Mouse (Mus musculus) kidney, postnatal 10 days (tissue): ENCODE measurements around the gene Sirt5.
A peak's percentile ranks its signal among the peaks of the same experiment; 100 is the strongest.

ENCODE experiments used
- DNase-seq: peaks from one replicate; pipeline ENCODE4 v3.0.0; 2021; ENCODE audit warnings: mixed read lengths

The Sirt5 gene

GRCm38 (mm10) chr13:43374918-43375432 lies 9.7 kb downstream of the Sirt5 start:
- DNase-seq = no peak

- DNase-seq = no peak
Observed at GRCm38 (mm10) chr13:43379989-43380388, 14.7 kb downstream of the Sirt5 start.

GRCm38 (mm10) chr13:43385321-43385720 lies 20.0 kb downstream of the Sirt5 start:
- DNase-seq = no peak

GRCm38 (mm10) chr13:43397700-43398296 lies 32.5 kb downstream of the Sirt5 start:
- DNase-seq = no peak

GRCm38 (mm10) chr13:43398297-43399080 lies 33.2 kb downstream of the Sirt5 start, which contains the start of gene Nol7:
Nol7 (plus strand) TSS chr13:43398390.
- peak; percentile 98 for DNase-seq

GRCm38 (mm10) chr13:43399576-43399975 lies 34.3 kb downstream of the Sirt5 start:
- no peak for DNase-seq

GRCm38 (mm10) chr13:43412311-43412710 lies 47.0 kb downstream of the Sirt5 start:
- no peak for DNase-seq

- no peak for DNase-seq
Observed at GRCm38 (mm10) chr13:43413611-43414010, 48.3 kb downstream of the Sirt5 start.

GRCm38 (mm10) chr13:43415249-43415648 lies 50.0 kb downstream of the Sirt5 start:
- DNase-seq = no peak

- no peak for DNase-seq
Observed at GRCm38 (mm10) chr13:43428436-43428835, 63.1 kb downstream of the Sirt5 start.

GRCm38 (mm10) chr13:43433395-43433794 lies 68.1 kb downstream of the Sirt5 start:
- no peak for DNase-seq

- no peak for DNase-seq
Observed at GRCm38 (mm10) chr13:43440376-43440775, 75.1 kb downstream of the Sirt5 start.

- no peak for DNase-seq
Observed at GRCm38 (mm10) chr13:43442551-43442950, 77.3 kb downstream of the Sirt5 start.

- no peak for DNase-seq
Observed at GRCm38 (mm10) chr13:43443706-43444105, 78.4 kb downstream of the Sirt5 start.

- DNase-seq = no peak
Observed at GRCm38 (mm10) chr13:43444717-43445116, 79.4 kb downstream of the Sirt5 start.
